Mouse (Mus musculus): ENCODE results near the gene Otog.

- TF ChIP-seq CTCF (IDR thresholded peaks at IDR 0.05; ENCODE audit: low read depth) (no peak), EP300 (IDR thresholded peaks at IDR 0.05; ENCODE audit: low read depth) (no peak)
Observed at GRCm38 (mm10) chr7:46347692-46348091, 106.9 kb downstream of the Otog start.

Measured in liver, postnatal 0 days (tissue).